Mouse (Mus musculus) midbrain, embryonic 16.5 days (tissue): ENCODE measurements around the gene Adam4. TPM values are rescaled to one million over a fixed set of nuclear protein-coding genes. Genes with fewer than 3 reads are reported as not detected.

Experiments used
- polyA plus RNA-seq: library from polyadenylated mRNA; unstranded; fragments of >200 nt; fragmentation: Nextera tagmentation; extraction: Ambion mirVana; gene quantifications from 2 replicates; pipeline ENCODE4 v1.2.1, GENCODE M21; 2015

Gene Adam4
- polyA plus RNA-seq, 1 experiment from 2014 or later: 0.41 TPM

Other genes with a start within 250 kb of the Adam4 start
- 10.1 and 10.2 TPM in 2 replicates for gene Slc8a3, start 88.8 kb downstream of the Adam4 start, polyA plus RNA-seq
- gene Gm4787, start 42.5 kb downstream of the Adam4 start, polyA plus RNA-seq: 0.25 and 0.30 TPM in 2 replicates
- 110 TPM in 2 replicates for gene Cox16, start 63.2 kb upstream of the Adam4 start, polyA plus RNA-seq
- 42.0 and 44.4 TPM in 2 replicates for gene Gm20498, start 111.0 kb upstream of the Adam4 start, polyA plus RNA-seq
- gene Synj2bp, start 111.0 kb upstream of the Adam4 start, polyA plus RNA-seq: 36.7 and 39.8 TPM in 2 replicates
- 0.82 and 0.89 TPM in 2 replicates for gene Adam21, start 146.5 kb upstream of the Adam4 start, polyA plus RNA-seq
- 38.0 and 39.4 TPM in 2 replicates for gene Med6, start 173.1 kb upstream of the Adam4 start, polyA plus RNA-seq
- 15.3 and 17.2 TPM in 2 replicates for gene Ttc9, start 209.3 kb upstream of the Adam4 start, polyA plus RNA-seq